Mouse (Mus musculus) thymus, postnatal 36 days (tissue): Measurements from ENCODE around the gene Vstm4.

ENCODE experiments used
- DNase-seq, 2 experiments: peaks; one replicate each; pipeline ENCODE4 v3.0.0; 2022; ENCODE audit warnings: mixed read lengths in 2 of 2

The Vstm4 gene

DNA sequence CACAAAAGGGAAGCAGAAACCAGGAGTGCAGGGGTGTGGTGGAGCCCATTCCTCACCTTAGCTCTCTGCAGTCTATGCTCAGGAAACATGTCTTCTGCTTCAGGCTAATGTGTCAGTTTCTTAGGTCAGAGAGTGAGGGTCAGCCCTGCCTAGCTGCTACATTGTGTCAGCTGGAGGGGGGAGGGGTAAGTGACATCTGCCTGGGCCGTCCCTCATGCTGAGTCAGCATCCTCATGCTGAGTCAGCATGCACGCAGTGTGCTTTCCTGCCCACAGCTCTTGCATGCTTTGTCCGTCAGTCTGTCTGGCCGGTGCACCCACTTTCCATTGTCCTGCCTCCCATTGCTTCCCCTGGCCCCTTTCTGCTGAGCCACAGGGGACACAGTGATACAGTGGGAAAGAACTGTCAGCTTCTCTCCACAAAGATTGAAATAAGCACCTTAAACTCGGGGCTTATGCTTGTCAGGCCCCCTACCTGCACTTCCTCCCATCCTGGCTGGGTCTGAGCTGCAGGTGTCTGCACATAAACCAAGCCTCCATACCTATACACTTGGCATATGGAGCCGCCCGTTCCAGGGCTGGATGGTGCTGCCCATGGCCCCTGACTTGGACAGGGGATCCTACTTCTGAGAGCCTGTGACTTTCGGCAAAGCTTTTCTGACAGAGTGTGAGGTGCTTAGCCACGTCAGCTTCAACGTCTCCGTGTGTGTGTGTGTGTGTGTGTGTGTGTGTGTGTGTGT lies 3.4 kb downstream of the Vstm4 start:
- no peak for DNase-seq

DNA sequence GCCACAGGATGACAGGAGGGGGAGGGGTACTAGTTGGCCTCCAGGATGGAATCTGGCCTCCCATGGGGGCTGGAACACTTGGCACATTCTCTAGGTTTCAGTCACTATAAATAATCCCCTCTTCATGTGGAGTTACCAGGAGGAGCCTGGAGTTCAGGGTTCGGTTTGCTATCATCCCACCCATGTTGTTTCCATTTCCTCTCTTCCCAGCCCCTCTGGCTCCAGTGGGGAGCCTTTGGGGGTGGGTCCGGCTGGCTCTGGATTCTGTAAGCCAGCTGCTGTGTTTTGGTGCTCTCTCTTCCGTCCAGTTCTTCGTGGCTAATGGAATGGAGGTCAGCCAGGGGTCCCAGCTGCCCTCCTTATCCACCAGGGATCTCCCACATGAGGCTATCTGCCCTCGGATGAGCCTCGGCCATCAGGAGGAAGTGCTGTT lies 4.6 kb downstream of the Vstm4 start:
- DNase-seq: no peak

- no peak for DNase-seq
Observed at GRCm38 (mm10) chr14:32861656-32862055, 5.1 kb downstream of the Vstm4 start.

GRCm38 (mm10) chr14:32865331-32865730 lies 8.8 kb downstream of the Vstm4 start:
- no peak for DNase-seq

GRCm38 (mm10) chr14:32871963-32872362 lies 15.4 kb downstream of the Vstm4 start:
- DNase-seq: no peak

GRCm38 (mm10) chr14:32877549-32877948 lies 21.0 kb downstream of the Vstm4 start:
- DNase-seq: no peak

GRCm38 (mm10) chr14:32880332-32880731 lies 23.8 kb downstream of the Vstm4 start:
- no peak for DNase-seq

DNA sequence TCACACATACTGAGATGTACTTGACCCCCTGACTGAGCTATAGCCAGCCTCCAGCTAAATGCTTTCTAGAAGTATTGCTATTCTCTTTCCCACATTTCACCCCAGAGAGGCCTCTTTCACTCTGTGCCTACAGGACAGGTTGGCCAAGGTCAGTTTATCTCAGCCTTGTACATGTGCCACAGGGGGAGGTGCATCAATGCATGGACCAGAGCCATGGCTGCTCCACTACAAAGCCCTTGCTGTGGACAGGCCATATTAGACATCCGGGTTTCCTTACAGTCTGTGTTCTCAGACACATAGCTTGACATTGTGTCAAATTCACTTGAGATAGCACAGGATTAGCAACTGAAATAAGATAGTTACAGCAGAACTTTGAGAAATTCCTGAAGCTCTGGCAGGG lies 25.1 kb downstream of the Vstm4 start:
- no peak for DNase-seq

DNA sequence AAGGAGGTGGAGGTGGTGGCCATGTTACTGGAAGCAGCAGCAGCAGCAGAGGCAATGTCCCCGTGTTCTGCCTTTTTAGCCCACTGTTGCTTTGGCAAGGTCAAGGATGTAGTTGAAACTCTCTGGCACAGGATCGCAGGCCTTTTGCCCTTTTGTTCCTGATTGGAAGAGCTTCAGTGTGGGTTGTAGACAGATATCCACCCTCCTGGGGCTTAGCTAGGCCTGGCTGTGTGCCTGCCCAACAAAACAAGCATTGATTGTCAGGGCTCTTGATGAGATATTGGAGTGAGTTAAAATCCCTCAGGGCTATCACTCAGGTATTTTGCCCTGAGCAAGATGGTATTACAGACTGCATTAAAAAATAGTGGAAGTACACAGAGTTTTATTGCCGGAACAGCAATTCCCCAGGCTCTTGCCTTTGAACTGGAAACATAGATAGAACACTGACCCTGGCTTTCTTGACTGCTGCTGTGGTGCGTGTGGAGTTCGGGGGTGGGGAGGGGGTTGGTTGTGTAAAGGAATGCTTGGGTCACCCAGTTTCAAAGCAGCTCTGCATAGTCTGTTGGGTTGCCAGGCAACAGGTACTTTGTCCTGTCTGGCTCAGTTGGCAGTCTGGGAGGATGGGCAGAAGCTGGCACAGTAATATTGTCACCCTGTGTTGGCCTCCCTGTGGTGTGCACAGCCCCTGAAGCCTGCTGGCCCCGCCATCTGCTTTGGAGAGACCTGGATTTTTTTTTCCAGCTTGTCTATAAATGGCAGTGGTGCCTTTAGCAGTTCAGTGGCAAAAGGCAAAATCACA lies 32.5 kb downstream of the Vstm4 start:
- DNase-seq: no peak

DNA sequence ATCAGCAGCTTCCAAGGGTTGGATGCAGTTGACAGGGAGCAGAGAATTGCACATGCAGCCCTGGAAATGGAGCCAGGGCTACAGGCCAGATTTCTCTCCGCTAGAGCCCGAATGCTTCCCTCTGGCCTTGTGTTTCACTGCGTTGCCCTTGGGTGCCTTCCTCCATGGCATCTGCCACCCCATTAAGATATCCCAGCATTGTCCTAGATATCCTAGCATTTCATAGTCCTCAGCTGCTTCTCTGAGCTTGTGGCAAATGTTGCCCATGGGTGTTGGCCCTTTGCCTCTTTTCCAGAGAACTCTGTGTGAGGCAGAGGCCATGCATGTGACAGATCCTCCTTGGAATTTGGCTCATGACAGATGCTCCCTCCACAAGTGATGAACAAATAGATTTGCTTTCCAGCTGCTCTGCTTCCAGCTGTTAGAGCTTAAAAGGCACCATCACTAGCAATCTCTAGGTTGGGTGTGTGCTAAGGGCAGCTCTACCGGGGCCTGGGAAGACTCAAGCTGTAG lies 37.8 kb downstream of the Vstm4 start:
- no peak for DNase-seq

GRCm38 (mm10) chr14:32894878-32895277 lies 38.3 kb downstream of the Vstm4 start:
- DNase-seq: no peak

DNA sequence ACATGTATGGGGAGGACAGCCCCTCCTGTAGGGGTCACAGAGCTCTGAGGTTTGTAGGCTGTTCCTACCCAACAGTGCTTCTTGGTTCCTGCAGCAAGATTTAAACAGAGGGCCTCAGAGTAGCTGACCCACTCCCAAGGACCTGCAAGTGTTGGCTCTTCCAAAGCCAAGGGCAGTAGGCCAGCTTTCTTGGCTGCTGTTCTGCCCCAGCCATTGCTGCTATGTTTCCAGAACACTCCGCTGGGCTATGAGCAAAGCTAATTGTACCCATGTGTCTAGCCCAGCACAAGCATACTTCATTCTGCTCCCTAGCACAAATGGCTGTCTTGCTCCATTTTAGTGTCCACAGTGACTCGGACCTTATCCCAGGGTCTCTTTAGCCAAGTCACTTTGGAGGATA lies 40.3 kb downstream of the Vstm4 start:
- no peak for DNase-seq

GRCm38 (mm10) chr14:32903203-32903602 lies 46.6 kb downstream of the Vstm4 start:
- DNase-seq: no peak

DNA sequence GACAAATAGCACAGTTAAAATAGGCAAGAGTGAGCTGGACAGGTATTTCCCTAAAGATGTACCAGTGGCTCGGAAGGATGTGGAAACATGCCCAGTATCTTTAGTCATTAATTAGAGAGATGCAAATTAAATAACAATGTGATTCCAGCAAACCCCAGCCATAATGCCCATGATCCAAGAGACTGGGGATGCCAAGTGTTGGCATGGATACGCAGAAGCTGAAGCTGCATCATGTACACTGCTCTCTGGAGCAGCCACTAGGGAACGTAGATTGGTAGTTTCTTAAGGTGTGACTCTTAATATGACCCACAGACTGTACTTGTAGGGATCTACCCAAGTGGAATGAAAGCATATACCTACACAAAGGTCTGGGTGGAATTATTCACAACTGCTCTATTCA lies 50.0 kb downstream of the Vstm4 start:
- DNase-seq: no peak

- no peak for DNase-seq
Observed at GRCm38 (mm10) chr14:32909112-32909511, 52.6 kb downstream of the Vstm4 start.

DNA sequence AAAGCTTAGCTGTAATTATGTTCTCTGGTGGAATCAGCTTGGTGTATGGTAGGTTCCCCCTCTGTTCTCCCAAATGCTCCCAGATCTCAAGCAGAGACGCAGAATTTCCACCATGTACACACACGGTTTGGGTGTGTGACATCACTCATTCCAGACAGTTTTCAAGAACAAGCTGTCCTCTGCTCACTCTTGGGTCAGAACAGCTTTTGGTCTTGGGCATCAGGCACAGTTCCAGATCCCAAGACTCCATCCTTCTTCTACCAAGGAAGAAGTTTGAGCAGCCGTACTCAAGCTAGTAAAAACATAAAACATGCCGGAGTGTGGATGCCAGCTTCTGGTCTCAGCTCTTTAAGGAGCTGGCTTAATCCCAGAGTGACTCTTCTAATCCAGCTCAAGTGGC lies 54.6 kb downstream of the Vstm4 start:
- no peak for DNase-seq

- no peak for DNase-seq
Observed at GRCm38 (mm10) chr14:32915360-32915759, 58.8 kb downstream of the Vstm4 start.

GRCm38 (mm10) chr14:32917919-32918318 lies 61.4 kb downstream of the Vstm4 start:
- DNase-seq: no peak

DNA sequence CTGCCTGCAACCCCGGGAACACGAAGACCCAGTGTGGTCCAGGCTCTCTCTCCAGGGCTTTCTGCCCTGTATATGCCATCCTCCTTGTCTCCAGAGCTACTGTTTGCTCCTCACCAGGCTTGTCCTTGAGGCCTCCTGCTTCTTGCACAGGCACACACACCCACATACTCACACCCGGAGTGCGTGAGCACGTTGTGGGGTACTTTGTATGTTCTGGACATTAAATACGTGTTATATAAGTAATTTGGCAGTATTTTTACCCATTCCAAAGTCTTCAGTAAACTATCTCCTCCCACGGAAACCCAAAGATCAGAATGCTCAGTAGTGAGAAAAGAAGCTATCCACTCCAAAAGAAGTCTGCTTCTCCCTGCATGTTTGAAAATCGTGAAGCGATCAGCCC lies 67.3 kb downstream of the Vstm4 start:
- no peak for DNase-seq

- DNase-seq: no peak
Observed at GRCm38 (mm10) chr14:32931709-32932108, 75.2 kb downstream of the Vstm4 start.

GRCm38 (mm10) chr14:32932220-32932619 lies 75.7 kb downstream of the Vstm4 start:
- DNase-seq: no peak

DNA sequence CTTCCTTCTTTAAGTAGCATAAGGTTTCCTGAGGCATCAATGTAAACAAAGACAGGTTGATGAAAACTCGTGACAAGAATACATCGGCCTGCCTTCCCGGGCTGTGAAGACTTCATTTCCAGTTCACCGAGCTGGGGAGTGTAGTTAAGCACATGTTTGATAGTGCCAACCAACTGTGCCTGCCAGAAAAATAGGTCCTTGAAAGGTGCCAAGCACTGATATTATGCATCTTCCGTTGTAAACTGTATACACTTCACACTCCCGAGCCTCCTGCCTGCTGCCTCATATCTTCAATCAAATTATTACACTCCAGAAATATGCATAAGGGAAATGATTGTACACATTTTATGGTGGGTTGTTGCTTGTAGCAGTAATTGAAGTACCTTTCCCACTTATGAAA lies 77.5 kb downstream of the Vstm4 start:
- DNase-seq: no peak

GRCm38 (mm10) chr14:32939217-32939616 lies 82.7 kb downstream of the Vstm4 start:
- no peak for DNase-seq

DNA sequence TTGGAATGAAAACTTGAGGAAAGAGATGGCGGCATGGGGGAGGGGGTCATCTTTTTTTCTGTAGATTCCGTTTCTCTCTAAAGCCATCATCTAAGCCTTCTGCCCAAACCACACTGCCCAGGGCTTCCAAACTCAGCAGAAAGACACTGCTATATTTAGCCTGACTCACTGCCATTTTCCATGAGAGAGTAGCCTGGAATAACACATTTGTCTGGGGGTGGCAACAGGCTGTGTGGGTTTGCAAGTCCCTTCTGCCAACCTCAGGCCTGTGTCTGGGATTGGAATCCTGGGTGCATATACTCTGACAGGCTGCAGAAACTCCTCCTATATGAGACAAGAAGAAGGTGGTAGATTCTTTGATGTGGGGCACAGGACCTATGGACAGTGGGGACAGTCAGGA lies 91.0 kb downstream of the Vstm4 start:
- DNase-seq: no peak
